Mouse (Mus musculus) heart, postnatal 36 days (tissue): ENCODE results near the gene Ltb. TPM values are rescaled to one million over a fixed set of nuclear protein-coding genes. Genes with fewer than 3 reads are reported as not detected.

ENCODE experiments used
- DNase-seq, 2 experiments: peaks; one replicate each; pipeline ENCODE4 v3.0.0; 2021 to 2022
- intact Hi-C: fragments of 180-260 bp; cut with DNase I; formaldehyde crosslinking; loops from one replicate; pipeline ENCODE4 v1.15.1; 2025
- total RNA-seq, 2 experiments: library from RNA; stranded (reverse); gene quantifications; 2 replicates each; pipeline ENCODE4 v1.2.3; 2021

The Ltb gene
- 1 to 10 TPM; 1.0 to 1.6 TPM for total RNA-seq

DNA sequence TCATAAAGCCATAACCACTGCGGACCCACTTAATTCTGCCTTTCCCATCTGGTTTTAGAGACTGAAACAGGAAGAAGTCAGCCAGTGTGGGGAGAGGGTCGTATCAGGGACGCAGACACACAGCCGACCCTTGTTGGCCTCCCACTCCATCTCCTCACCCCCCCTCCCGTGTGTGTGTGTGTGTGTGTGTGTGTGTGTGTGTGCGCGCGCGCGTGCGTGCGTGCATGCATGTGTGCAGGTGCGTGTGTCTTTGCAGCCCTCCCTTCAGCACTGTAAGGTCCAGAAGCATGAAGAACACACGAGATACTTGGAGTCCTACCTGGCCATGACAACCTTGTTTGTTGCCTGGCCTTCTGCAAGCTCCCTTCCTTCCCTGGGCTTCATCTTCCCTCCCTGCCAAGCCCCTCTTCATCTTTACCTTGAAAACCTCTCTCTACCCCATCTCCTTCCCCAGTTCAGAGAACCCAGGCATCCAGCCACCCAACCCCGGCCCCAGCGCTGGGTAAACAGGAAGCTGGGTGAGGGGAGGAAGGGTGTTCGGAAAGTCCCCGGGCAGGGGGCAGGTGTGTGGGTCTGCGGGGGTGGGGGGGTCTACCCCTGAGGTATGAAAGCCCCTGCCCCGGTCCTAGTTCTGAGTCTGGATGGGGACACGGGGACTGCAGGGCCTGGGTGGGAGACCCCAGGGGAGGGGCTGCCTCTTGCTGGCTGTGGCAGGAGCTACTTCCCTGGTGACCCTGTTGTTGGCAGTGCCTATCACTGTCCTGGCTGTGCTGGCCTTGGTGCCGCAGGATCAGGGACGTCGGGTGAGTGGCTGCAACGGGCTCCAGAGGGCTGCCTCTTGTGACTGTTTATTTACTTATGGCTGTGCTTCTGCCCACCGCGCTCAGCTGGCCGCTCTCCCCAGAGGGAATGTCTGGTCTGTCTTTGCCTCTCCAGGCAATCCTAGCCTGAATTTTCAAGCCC lies at the start of gene Ltb:
Gene Ltb, plus strand, starts transcription at position 559 of the 963 bp plus-strand sequence.
- DNase-seq, result no peak
- intact Hi-C loops, result no loop called here

DNA sequence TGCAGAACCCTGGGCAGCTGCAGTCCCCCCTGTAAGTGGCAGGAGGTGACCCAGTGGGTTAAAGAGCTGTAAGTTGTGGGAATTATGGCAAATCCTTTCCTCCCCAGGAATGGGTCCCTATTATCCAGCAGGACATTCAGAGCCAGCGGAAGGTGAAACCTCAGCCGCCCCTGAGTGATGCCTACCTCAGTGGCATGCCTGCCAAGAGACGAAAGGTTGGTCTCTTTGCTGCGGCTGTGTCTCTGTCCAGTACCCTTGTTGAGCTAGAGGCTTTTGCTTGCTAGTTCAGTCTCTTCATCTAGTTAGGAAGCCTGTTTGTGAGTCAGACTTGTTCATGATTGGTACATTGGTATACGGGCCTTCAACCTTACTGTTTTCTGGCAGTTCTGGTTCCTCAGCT lies 48.1 kb upstream of the Ltb start:
- no peak for DNase-seq
- intact Hi-C loops, result no loop called here

DNA sequence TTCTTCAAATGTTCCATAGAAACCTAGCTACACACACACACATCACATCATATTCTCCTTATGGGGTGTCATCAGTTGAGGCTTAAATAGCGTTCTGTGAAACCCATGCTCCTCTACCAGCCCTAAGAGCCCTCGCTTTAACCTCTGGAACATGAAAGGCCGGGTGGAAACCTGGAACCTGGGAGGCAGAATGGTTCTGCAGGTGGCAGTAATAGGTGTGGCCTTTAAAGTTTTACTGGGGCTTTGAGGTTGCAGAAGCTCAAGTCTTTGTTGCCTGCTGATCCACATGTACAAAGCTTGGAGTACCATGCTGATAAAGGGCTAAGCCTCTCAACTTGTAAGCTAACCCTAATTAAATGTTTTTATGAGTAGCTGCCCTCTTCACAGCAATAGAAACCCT lies 46.9 kb upstream of the Ltb start:
- DNase-seq, result no peak
- intact Hi-C loops, result no loop called here

DNA sequence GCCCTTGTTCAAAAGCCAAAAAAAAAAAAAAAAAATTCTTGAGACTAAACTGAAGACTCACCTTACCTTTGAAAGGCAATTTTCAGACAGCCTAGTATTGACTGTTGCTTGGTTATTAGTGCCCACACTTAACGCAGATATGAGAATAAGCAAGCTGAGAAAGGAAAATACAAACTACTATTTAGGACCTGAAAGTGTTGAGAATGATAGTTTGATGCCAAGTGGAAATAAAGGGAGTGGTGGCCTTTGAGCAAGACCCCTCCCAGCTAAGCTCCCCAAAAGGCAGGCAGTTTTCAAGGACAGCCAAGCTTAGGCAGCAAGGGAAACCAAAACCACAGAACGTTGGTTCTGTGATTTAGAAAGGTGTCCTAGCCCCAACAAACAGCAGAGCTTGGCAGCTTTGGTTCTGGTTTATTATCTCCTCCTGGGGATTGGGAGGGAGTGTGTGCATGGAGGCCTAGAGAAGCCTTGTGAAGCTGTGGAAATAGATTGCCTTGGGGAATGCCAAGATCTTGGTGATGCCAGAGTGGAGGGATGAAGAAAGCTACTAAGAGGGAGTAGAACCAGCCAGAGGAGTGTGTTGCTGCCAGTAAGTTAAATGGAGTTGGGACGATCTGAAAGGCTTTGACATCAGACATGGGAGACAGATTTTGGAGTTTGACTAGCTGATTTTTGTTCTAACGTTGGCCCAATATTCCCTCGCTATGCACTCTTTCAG lies 46.2 kb upstream of the Ltb start:
- DNase-seq, result no peak
- intact Hi-C loops, result no loop called here

DNA sequence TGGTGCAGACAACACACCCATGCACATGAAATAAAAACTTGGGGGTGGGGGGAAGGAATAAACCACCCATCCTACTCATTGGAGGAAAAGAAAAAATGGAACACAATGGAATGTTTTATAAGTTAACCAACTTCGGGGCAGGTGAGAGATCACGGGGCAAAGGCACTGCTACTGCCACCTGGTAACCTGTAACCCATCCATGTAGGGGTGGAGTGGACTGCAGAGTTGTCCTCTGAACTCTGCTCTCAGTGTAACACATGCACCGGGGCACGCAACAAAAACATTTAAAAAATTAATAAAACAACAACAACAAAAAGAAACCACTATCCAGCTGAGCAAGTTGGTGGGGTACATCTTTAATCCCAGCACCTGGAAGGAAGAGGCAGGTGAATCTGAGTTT lies 42.1 kb upstream of the Ltb start:
- intact Hi-C loops, result no loop called here
- no peak for DNase-seq

DNA sequence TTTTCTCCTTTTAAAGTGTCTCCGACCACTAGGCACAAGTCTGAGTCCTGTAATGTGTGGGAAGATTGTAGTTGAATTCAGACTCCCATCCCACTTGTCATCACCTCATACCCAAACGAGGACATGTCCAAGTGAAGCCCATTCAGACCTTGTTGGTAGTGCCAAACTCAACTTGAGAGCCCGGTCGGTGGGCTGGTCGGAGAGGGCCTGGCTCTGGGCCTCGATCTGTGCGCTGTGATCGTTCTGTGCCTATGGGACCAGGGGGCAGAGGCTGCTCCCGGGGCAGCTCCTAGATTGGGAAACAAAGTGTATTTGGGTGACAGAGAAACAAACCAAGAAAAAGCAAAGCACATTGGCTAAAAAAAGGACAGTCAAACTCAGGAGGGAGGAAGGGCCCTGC lies 41.2 kb upstream of the Ltb start:
- DNase-seq, result no peak
- intact Hi-C loops, result no loop called here

DNA sequence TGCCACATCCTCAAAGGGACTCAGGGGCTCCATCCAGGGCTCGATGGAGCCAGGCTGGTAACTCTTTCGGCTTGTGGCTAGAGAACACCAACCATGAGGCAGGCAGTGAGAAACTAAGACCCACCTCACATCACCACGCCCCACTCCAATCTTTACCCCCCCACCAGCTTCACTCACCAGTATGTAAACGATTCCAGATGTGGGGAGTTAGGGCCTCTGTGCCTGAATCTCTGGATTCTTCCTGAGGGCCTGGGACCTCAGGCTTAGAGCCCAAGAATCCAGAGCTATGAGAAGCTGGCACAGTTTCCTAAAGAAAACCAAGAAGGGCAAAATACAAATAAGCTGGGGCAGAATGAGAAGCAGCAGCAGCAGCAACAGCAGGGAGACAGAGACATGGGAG lies 40.3 kb upstream of the Ltb start:
- intact Hi-C loops, result no loop called here
- no peak for DNase-seq

DNA sequence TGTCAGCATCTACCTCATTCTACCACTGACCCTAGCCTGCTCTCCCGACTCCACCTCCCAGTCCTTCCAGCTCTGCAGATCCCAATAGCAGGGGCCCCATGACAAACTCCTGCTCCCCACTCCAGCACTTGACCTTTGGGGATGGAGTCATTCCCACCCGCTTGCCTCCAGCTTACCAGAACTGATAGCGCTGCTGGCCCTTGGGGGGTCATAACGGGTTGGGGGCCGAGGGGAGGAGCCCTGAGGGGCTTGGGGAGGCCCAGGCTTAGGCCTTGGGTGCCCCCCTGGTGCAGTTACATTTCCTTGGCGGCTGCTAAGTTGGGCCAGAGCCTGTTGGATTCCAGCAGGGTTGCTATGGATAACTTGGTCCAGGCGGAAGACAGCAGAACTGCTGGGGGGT lies 39.6 kb upstream of the Ltb start:
- DNase-seq, result no peak
- intact Hi-C loops, result no loop called here

DNA sequence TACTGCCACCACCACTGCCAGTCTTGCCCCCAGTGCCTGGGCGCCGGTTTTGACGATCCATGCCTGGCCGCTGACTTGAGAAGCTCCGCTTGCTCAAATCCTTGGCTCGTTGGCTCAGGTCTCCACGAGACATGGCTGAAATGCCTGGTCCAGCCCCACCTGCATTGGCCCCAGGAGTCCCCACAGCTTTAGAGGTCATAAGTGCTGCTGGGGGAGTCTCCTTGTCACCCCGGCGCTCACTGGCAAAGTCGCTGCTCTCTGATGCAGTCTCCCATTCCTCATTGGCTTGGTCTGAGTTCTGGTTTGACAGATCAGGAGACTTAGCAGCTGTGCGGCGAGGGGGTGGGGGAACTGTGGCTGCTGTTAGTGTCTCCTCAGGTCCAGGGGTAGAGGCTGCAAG lies 38.8 kb upstream of the Ltb start:
- intact Hi-C loops, result no loop called here
- DNase-seq, result no peak

DNA sequence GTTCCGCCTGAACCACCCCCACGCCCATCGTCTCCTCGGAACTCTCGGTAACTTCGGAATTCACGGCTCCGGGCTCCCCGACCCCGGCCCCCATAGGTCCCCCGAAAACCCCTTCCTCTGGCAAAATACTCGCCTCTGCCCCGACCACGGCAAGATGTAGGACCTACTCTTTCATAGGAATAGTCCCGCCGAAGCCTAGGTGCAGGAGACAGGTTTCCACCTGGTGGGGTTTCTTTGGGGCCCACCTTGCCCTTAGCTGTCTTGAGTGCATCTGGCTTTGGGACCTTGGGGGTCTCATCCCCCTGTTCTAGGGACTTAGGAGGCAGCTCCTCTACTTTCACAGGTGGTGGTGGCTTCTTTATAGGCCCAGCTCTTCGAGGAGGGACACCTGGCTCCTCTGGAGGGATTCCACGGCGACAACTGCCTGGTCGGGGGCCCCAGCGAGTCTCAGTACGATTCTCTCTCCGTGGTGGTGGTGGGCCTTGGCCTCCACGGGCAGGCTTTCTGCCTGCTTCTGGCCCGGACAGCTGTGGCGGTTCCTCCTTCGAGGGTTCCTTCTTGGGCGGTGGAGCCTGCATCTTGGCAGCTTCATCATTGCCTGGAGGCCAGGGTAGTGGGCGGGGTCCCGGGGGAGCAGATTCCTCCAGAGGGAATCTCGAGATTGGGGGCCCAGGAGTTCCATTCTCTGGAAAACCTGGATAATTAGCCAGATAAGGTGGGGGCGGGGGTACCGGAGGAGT lies 37.6 kb upstream of the Ltb start:
- no peak for DNase-seq
- intact Hi-C loops, result no loop called here

DNA sequence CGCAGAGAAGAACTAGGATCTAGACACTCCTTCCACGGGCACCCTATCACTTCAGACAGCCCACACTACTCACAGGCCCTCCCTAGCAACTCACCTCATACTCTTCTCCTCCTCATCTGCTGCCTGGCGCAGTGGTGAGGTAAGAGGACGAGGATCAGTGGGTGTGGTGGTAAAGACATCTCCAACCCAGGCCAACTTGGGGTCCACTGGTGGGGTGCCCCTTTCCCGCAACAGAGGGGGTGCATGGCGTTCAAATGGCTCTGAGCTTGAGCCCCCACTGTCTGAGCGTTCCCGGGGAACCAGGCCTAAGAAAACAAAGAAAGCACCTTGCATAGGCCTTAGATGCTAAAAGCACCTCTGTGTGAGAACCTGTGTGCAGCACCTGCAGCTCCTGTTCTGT lies 37.0 kb upstream of the Ltb start:
- intact Hi-C loops, result no loop called here
- DNase-seq, result no peak

DNA sequence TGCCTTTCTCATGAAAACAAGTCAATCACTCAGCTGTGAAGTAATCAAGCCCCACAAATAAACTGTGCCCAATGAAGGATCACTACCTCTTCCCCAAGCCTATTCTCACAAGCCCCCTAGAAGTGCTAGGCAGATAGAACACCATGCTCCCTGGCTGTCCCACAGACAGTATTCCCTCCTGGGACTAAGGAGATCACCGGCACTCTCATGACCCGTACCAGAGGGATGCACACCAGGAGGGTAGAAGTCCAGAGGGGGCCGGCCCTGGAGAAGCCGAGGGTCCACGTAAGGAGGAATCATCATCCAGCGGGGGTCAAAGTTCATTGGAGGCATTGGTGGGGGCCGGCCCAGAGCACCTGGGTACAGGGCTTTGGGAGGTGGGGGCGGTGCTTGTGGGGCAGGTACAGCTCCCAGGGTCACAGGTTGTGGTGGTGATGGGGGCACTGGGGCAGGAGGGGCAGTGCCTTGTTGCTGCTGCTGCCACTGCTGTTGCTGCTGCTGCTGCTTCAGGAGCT lies 36.5 kb upstream of the Ltb start:
- intact Hi-C loops, result no loop called here

DNA sequence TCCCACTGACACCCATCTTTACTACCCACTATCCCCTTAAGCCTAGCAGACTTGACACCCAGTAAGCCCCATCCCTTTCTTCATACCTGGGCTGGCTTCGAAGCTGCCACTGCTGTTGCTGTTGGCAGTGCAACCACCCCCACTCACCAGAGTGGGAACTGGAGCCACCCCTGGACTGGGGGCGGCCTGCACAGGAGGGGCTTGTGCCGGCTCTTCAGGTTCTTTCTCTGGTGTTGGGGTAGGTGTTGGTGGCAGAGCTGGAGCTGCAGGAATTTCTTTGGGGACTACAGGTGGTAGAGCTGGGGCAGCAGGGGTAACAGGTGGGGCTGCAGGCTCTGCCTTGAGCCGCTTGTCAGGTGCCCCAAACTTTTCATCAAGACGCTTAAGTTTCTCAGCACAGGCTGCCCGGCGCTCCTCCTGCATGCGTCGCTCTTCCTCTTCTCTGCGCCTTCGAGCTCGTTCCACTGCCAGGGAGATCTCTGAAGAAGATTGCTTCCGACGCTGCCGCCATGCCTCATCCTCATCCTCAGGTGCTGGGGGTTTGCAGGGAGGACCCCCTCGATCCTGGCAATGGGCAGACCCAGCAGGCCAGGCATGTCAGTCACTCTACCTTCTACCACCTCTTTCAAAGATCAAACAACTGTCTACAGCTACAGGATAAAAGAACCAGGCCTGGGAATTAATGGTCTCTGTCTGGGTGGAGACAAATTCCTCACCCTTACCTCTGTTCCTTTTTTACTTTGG lies 35.2 kb upstream of the Ltb start:
- intact Hi-C loops, result no loop called here
- DNase-seq, result no peak

More for the DNA sequence above, 36.5 kb upstream of the Ltb start:
- DNase-seq, result no peak

DNA sequence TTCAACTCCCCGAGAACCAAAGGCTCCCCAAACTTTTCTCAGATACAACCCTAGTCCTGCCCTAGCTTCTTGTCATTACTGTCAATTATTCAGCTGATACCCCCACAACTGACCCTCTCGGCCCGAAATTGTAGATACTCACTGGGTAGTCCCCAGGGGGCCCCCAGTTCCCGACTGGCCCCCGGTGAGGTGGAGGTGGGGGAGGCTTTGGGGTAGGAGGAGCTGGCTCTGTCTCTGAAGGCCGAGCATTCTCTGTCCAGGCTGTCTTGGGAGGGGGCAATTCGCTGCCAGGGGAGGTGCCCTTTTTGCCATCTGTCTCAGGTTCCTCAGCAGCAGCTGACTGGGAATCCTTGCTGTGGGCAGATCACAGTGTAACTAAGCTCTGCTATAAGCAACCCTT lies 34.6 kb upstream of the Ltb start:
- no peak for DNase-seq
- intact Hi-C loops, result loop anchor here (2.0 to 5.0 kb wide), 2 partner anchors 23 to 32 kb away; partner anchors contain the start of gene D17H6S53E

DNA sequence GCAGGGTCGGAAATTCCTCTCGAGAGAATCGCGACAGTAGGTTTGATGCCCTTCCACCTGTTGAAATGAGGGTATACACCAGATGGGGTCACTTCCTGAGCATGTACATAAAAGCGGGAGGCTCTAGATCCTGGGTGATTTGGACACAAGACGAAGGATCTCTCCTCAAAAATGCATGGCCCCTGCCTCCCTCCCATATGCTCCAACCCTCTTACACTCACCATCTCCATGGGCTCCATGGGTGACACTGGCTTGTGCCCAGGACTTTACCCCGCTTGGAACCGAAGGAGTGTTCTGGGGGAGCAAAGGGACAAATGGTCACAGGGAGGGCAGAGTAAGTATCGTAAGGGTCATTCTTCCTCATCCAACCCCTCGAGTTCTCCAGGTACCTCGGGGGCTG lies 32.8 kb upstream of the Ltb start:
- intact Hi-C loops, result loop anchor here (2.0 to 5.0 kb wide), 2 partner anchors 25 to 34 kb away; partner anchors contain the start of gene D17H6S53E
- DNase-seq, result no peak

DNA sequence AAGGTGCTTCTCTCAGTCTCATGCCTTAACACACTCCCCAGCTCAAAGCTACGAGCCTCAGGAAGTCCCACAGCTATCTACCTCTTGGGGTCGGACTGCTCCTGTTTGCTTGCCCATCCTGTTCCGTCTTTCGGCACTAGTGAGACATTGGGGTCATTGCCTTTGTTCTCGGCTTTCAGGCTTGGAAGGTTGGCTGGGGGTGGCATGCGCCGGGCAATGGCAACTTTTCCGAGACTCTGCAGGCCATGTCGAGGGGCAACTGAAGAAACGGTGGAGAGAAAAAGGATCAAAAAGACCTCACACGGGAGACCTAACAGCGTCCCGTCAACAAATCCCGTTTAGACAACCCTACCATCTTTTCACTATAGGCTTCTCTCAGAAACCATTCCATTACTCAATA lies 32.1 kb upstream of the Ltb start:
- DNase-seq, result no peak
- intact Hi-C loops, result loop anchor here (5.0 kb wide), 1 partner anchor 35 kb away; the partner anchor contains the start of gene D17H6S53E

DNA sequence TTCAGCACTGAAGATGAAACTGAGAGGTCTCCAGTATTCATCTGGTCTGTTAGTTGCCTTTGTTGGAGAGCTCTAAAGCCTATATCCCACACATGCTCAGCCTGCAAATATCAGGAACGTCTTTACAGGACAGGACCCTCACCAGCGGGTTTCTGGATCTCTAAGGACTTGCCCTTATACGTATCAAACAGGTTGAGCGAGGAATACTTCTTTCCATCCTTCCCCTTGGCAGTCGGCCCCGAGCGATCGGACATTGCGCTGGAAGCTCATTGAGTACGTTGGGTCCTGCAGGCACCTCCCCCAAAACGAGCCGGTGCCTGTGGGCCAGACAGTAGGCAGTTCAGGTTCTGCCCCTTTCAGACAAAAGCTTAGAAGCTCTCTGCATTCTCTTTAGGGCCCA lies 31.5 kb upstream of the Ltb start:
- DNase-seq, result peak in 1 of 2 experiments; percentile 38
- intact Hi-C loops, result loop anchor here (5.0 kb wide), 1 partner anchor 35 kb away; the partner anchor contains the start of gene D17H6S53E

DNA sequence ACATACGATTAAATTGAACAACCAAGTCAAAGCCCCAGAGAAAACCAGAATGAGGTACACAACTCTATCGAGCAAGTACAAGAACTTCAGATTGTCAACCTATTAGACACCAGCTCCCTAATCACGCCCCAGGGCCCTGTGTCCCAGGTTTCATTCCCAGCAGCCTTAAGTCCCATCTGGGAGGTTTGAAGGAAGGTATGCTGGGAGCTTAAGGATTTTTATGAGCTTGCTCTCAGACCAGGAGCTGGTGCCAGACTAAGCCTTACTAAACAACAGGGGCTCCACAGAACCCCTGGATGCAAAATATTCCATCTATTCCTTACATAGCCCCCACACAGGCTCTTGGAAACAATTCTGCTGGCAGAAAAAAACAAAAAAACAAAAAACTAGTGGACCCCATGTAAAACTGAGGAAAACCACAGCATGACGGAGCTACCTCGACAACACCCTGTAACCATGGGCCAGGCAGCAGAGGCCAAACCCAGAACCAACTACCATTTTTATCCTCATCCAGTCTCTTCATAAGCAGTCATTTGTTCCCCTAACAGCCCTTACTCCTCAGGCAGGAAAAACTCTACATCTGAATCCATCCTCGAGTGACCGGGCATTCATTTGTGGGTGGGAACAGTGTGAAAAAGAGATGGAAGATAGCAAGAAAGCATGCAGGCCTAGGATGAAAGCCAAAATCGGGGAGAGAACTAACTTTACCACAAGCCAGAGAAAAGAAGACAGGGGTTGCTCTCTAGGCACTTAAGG lies 30.7 kb upstream of the Ltb start:
- no peak for DNase-seq
- intact Hi-C loops, result loop anchor here (5.0 kb wide), 1 partner anchor 36 kb away; the partner anchor contains the start of gene D17H6S53E

DNA sequence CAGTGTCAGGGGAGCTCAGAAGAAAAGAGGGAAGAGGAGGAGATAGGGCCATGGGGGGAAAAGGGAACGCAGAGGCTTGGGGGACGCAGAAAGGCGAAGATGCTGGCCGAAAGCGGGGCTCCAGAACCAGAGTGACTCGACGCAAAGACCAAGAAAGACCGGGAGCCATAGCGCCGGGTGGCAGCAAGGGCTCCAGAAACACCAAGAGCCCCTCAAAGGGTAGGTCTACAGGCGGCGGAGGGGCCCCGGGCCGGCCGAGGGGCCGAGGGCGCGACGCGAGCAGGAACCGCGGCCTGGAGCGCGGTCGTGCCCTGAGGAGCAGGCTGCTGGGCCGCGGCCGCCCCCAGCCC lies 30.0 kb upstream of the Ltb start:
- intact Hi-C loops, result loop anchor here (5.0 kb wide), 1 partner anchor 37 kb away; the partner anchor contains the start of gene D17H6S53E
- DNase-seq, result no peak
